8 mouse cellular contexts compared by ENCODE assay signal in genomic region chr3:144203988-144204412, GRCm38 (mm10). TPM values are rescaled to one million over a fixed set of nuclear protein-coding genes. Genes with fewer than 3 reads are reported as not detected.
A peak's percentile ranks its signal among the peaks of the same experiment; 100 is the strongest.
DNase-seq lines count a peak whose midpoint lies in the region; ATAC-seq and TF ChIP-seq lines count a peak whose summit lies in the region.

No protein-coding gene starts in this region.

- intact Hi-C loops in left cerebral cortex, postnatal 25 days (cut with DNase I) = loop anchor here (5.0 to 10.0 kb wide), 8 partner anchors 113 to 1319 kb away; partner anchors contain the start of gene Pkn2

- peak; percentile 79 for DNase-seq in heart, adult 11 months
- no peak for DNase-seq in heart, postnatal 4 days
- no peak for DNase-seq in liver, embryonic 11.5 days (ENCODE audit: low spot score)
- DNase-seq in yolk sac, embryonic 10.5 days (ENCODE audit: low spot score) = no peak
- DNase-seq in left cerebral cortex, postnatal 25 days (ENCODE audit: low spot score in 2 of 2) = no peak

- peak overlapping the region; percentile 82 for H3K4me3 ChIP-seq in E14TG2a.4 (replicated peaks; ENCODE audit: low read length)
- H3K4me3 ChIP-seq in forebrain, embryonic 13.5 days = peak overlapping the region; percentile 82
- peak overlapping the region; percentile 88 for H3K4me3 ChIP-seq in liver, embryonic 11.5 days (ENCODE audit: low read depth, low read length)

- no peaks in the 10 kb centered on the region for H3K9me3 ChIP-seq in E14TG2a.4 (ENCODE audit: low read length)
- H3K9me3 ChIP-seq in forebrain, embryonic 13.5 days (replicated peaks) = no peaks in the 10 kb centered on the region
- H3K9me3 ChIP-seq in liver, embryonic 11.5 days (ENCODE audit: control insufficient read depth, low read length) = no peaks in the 10 kb centered on the region

- 2% methylated on average over 5 of the region's 5 CpGs for WGBS in forebrain, embryonic 13.5 days
- WGBS in liver, embryonic 11.5 days = under 1% methylated on average over 5 of the region's 5 CpGs

- H3K36me3 ChIP-seq in E14TG2a.4 (ENCODE audit: insufficient read depth, low read length) = no peaks in the 10 kb centered on the region
- H3K36me3 ChIP-seq in forebrain, embryonic 13.5 days (ENCODE audit: poor library complexity, severe bottlenecking) = no peaks in the 10 kb centered on the region
- no peaks in the 10 kb centered on the region for H3K36me3 ChIP-seq in liver, embryonic 11.5 days (ENCODE audit: control insufficient read depth, insufficient read depth, low read length)

- peak overlapping the region; percentile 71 for H3K4me2 ChIP-seq in forebrain, embryonic 13.5 days
- H3K4me2 ChIP-seq in liver, embryonic 11.5 days = peak overlapping the region; percentile 87

- H3K27ac ChIP-seq in forebrain, embryonic 13.5 days = peak overlapping the region; percentile 97
- H3K27ac ChIP-seq in liver, embryonic 11.5 days (ENCODE audit: low read depth, low read length) = peak overlapping the region; percentile 95

- H3K4me1 ChIP-seq in E14TG2a.4 (replicated peaks; ENCODE audit: low read depth, low read length) = peaks cover 39% of the 10 kb centered on the region
- peaks cover 42% of the 10 kb centered on the region for H3K4me1 ChIP-seq in forebrain, embryonic 13.5 days
- peaks cover 24% of the 10 kb centered on the region for H3K4me1 ChIP-seq in liver, embryonic 11.5 days (replicated peaks; ENCODE audit: control insufficient read depth, insufficient read depth, low read length)

- no peak for ATAC-seq in forebrain, embryonic 13.5 days
- ATAC-seq in liver, embryonic 11.5 days (replicated peaks; ENCODE audit: low FRiP score) = no peak
- ATAC-seq in frontal cortex, adult (ENCODE audit: low TSS enrichment) = no peak

- no peak for TF ChIP-seq CTCF in E14TG2a.4 (conservative IDR thresholded peaks at IDR 0.05; ENCODE audit: low read length)

- H3K9ac ChIP-seq in forebrain, embryonic 13.5 days = peak overlapping the region; percentile 93
- H3K9ac ChIP-seq in liver, embryonic 11.5 days (ENCODE audit: low read depth, low read length) = peak overlapping the region; percentile 84

- H3K27me3 ChIP-seq in E14TG2a.4 (ENCODE audit: insufficient read depth, low read length) = peaks cover 53% of the 10 kb centered on the region
- peaks cover 7% of the 10 kb centered on the region; the same call in 1 of the 2 replicates for H3K27me3 ChIP-seq in forebrain, embryonic 13.5 days
- no peaks in the 10 kb centered on the region for H3K27me3 ChIP-seq in liver, embryonic 11.5 days (replicated peaks; ENCODE audit: control insufficient read depth, insufficient read depth, low read length)

RNA-seq across cellular contexts. Expression of gene Lmo4, which starts 1.0 kb away (rescaled TPM):
- total RNA-seq in heart, postnatal 4 days (2021) = 10 to 100 TPM; 46.8 to 51.0 TPM
- 66.6 and 90.8 TPM in 2 replicates for polyA plus RNA-seq in forebrain, embryonic 13.5 days (2015; fragmentation: Nextera tagmentation; extraction: Ambion mirVana)
- 38.4 and 43.4 TPM in 2 replicates for polyA plus RNA-seq in liver, embryonic 11.5 days (2014; fragmentation: Nextera tagmentation; extraction: Ambion mirVana)
- total RNA-seq in left cerebral cortex, postnatal 25 days (2021) = 100 to 1,000 TPM; 298 to 331 TPM

Comparison
In these comparisons a context has a peak if more than half of its experiments do, and no peak if none do; other contexts are left out.
1. RNA of gene Lmo4, which starts 1.0 kb away (total RNA-seq): 298 to 331 TPM in left cerebral cortex, postnatal 25 days; 46.8 to 51.0 TPM in heart, postnatal 4 days; every median in the first group is over 4 times any median in the second.
2. Peak in every context shown above with its lines, with median percentiles within 50 percentile points of each other: H3K4me3 ChIP-seq.